Mouse (Mus musculus) testis, adult 2 months (tissue): Measurements from ENCODE around the gene Bag1.

Experiments used
- CTCF ChIP-seq: fragments of 200-500 bp; IDR thresholded peaks from 2 replicates; pipeline ENCODE4 v1.5.1; 2012; ENCODE audit warnings: low read depth, mild to moderate bottlenecking, inconsistent platforms, low read length, moderate library complexity; ENCODE audit not compliant: control insufficient read depth, insufficient read depth, insufficient replicate concordance
- POLR2A ChIP-seq: fragments of 200-500 bp; IDR thresholded peaks from 2 replicates; pipeline ENCODE4 v1.6.1; 2012; ENCODE audit warnings: low read depth, mild to moderate bottlenecking, inconsistent platforms, low read length, moderate library complexity; ENCODE audit not compliant: control insufficient read depth

DNA sequence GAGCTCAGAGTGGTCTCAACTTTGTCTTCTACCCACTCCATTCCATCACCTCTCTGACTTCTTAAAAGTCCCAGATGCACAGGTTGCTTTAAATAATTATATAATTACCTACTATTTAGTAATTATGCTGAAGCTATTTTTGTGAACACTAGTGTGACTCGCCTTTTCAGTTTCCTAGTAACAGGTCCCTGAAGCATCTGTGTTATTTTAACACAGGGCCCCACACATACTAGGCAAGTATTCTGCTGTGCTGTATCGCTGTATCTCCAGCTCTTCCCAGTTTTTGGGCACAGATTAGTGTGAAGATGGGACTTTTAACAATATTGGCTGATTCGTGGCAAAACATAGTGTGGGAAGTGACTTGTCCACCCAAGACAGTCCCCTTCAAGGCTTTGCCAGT, 15.4 kb upstream of the Bag1 start:
- no peak for TF ChIP-seq CTCF
- no peak for TF ChIP-seq POLR2A
